Mouse (Mus musculus) E14TG2a.4 (cell line): ENCODE data around the gene Myo18b.

Experiments
- H3K27me3 ChIP-seq: 2 replicates; pipeline ENCODE4 v1.6.1; 2014; ENCODE audit warnings: low read length, control low read depth; ENCODE audit not compliant: insufficient read depth
- H3K36me3 ChIP-seq: 2 replicates; pipeline ENCODE4 v1.6.1; 2014; ENCODE audit warnings: low read length, control low read depth; ENCODE audit not compliant: insufficient read depth
- H3K4me1 ChIP-seq: replicated peaks from 2 replicates; pipeline ENCODE4 v1.6.1; 2014; ENCODE audit warnings: low read depth, low read length, control low read depth
- H3K4me3 ChIP-seq: replicated peaks from 2 replicates; pipeline ENCODE4 v1.5.1; 2014; ENCODE audit warnings: mild to moderate bottlenecking, low read length
- H3K9me3 ChIP-seq: 2 replicates; pipeline ENCODE4 v1.6.1; 2014; ENCODE audit warnings: low read length, control low read depth
- CTCF ChIP-seq: conservative IDR thresholded peaks from 2 replicates; pipeline ENCODE4 v1.5.1; 2014; ENCODE audit warnings: low read length
- NANOG ChIP-seq: IDR thresholded peaks from 2 replicates; pipeline ENCODE4 v1.6.1; 2014; ENCODE audit warnings: borderline replicate concordance, low read length, mixed read lengths
- POU5F1 ChIP-seq: IDR thresholded peaks from 2 replicates; pipeline ENCODE4 v1.6.1; 2014; ENCODE audit warnings: low read length, borderline replicate concordance

The Myo18b gene

GRCm38 (mm10) chr5:112859379-112860035, 36.7 kb downstream of the Myo18b start:
- TF ChIP-seq POU5F1 (no peak), NANOG (no peak), CTCF (no peak)
- H3K9me3 ChIP-seq = peaks cover under 1% of the 10 kb centered on the region; the same call in 1 of the 2 replicates
- H3K27me3 ChIP-seq = peaks cover 9% of the 10 kb centered on the region; the same call in 1 of the 2 replicates
- 0 out of 2 replicates have a peak, but pooled peaks cover 5% of the 10 kb centered on the region for H3K4me1 ChIP-seq
- no peaks in the 10 kb centered on the region for H3K36me3 ChIP-seq
- H3K4me3 ChIP-seq = no peak overlapping the region

GRCm38 (mm10) chr5:112853179-112853578, 43.0 kb downstream of the Myo18b start:
- H3K27me3 ChIP-seq = peaks cover 26% of the 10 kb centered on the region
- no peaks in the 10 kb centered on the region for H3K9me3 ChIP-seq
- TF ChIP-seq NANOG = no peak
- no peak for TF ChIP-seq POU5F1
- no peak for TF ChIP-seq CTCF
- H3K36me3 ChIP-seq = no peaks in the 10 kb centered on the region
- H3K4me3 ChIP-seq = no peak overlapping the region
- peaks cover 36% of the 10 kb centered on the region for H3K4me1 ChIP-seq

GRCm38 (mm10) chr5:112851389-112851788, 44.8 kb downstream of the Myo18b start:
- no peak for TF ChIP-seq CTCF
- TF ChIP-seq POU5F1 = no peak
- no peak for TF ChIP-seq NANOG
- peaks cover 27% of the 10 kb centered on the region for H3K27me3 ChIP-seq
- no peak overlapping the region for H3K4me3 ChIP-seq
- H3K36me3 ChIP-seq = no peaks in the 10 kb centered on the region
- no peaks in the 10 kb centered on the region for H3K9me3 ChIP-seq
- H3K4me1 ChIP-seq = peaks cover 42% of the 10 kb centered on the region

- TF ChIP-seq POU5F1 = no peak
- TF ChIP-seq NANOG = no peak
- peak; percentile 86 for TF ChIP-seq CTCF
- Histone ChIP-seq H3K4me1 (peaks cover 67% of the 10 kb centered on the region), H3K4me3 (peak overlapping the region; percentile 78)
These were observed 47.4 kb downstream of the Myo18b start for GRCm38 (mm10) chr5:112848586-112849280.

GRCm38 (mm10) chr5:112847985-112848542, 48.1 kb downstream of the Myo18b start:
- Histone ChIP-seq H3K27me3 (peaks cover 14% of the 10 kb centered on the region), H3K9me3 (no peaks in the 10 kb centered on the region), H3K4me1 (peaks cover 74% of the 10 kb centered on the region), H3K36me3 (no peaks in the 10 kb centered on the region), H3K4me3 (0 out of 2 replicates have a peak overlapping the region, but pooled peaks have one; percentile 37)
- no peak for TF ChIP-seq POU5F1
- no peak for TF ChIP-seq CTCF
- TF ChIP-seq NANOG = no peak

More at GRCm38 (mm10) chr5:112848586-112849280, 47.4 kb downstream of the Myo18b start:
- Histone ChIP-seq H3K27me3 (peaks cover 20% of the 10 kb centered on the region), H3K36me3 (no peaks in the 10 kb centered on the region), H3K9me3 (no peaks in the 10 kb centered on the region)

GRCm38 (mm10) chr5:112846146-112846545, 50.0 kb downstream of the Myo18b start:
- Histone ChIP-seq H3K4me3 (no peak overlapping the region; the same call in 1 of the 2 replicates), H3K4me1 (peaks cover 62% of the 10 kb centered on the region), H3K9me3 (no peaks in the 10 kb centered on the region), H3K36me3 (no peaks in the 10 kb centered on the region), H3K27me3 (peaks cover 14% of the 10 kb centered on the region)
- TF ChIP-seq NANOG (no peak), CTCF (no peak), POU5F1 (no peak)

GRCm38 (mm10) chr5:112844460-112844859, 51.7 kb downstream of the Myo18b start:
- no peak for TF ChIP-seq CTCF
- no peak for TF ChIP-seq NANOG
- TF ChIP-seq POU5F1 = no peak
- no peaks in the 10 kb centered on the region for H3K36me3 ChIP-seq
- H3K9me3 ChIP-seq = no peaks in the 10 kb centered on the region
- peaks cover 4% of the 10 kb centered on the region; the same call in 1 of the 2 replicates for H3K27me3 ChIP-seq
- H3K4me1 ChIP-seq = peaks cover 47% of the 10 kb centered on the region
- H3K4me3 ChIP-seq = no peak overlapping the region

GRCm38 (mm10) chr5:112843676-112844257, 52.4 kb downstream of the Myo18b start:
- H3K4me1 ChIP-seq = peaks cover 42% of the 10 kb centered on the region
- H3K4me3 ChIP-seq = no peak overlapping the region
- no peaks in the 10 kb centered on the region for H3K36me3 ChIP-seq
- TF ChIP-seq CTCF (no peak), NANOG (no peak), POU5F1 (no peak)
- H3K9me3 ChIP-seq = no peaks in the 10 kb centered on the region
- peaks cover 4% of the 10 kb centered on the region; the same call in 1 of the 2 replicates for H3K27me3 ChIP-seq
